Mouse (Mus musculus): Measurements from ENCODE around the gene Ccdc174. TPM values are rescaled to one million over a fixed set of nuclear protein-coding genes. Genes with fewer than 3 reads are reported as not detected.

Gene Ccdc174
- polyA plus RNA-seq, 1 experiment from 2014 or later, result 33.4 TPM

GRCm38 (mm10) chr6:91864595-91864994, 13.3 kb upstream of the Ccdc174 start:
- no peak overlapping the region for H3K4me3 ChIP-seq (ENCODE audit: low read length)
- H3K27me3 ChIP-seq (ENCODE audit: control insufficient read depth, insufficient read depth, low read length), result no peaks in the 10 kb centered on the region
- 79% methylated on average over 5 of the region's 5 CpGs for WGBS
- no peak for ATAC-seq (ENCODE audit: low FRiP score, low TSS enrichment)
- H3K9me3 ChIP-seq (ENCODE audit: control insufficient read depth, low read length), result no peaks in the 10 kb centered on the region
- H3K4me1 ChIP-seq (ENCODE audit: control insufficient read depth, insufficient read depth, low read length), result no peaks in the 10 kb centered on the region
- H3K4me2 ChIP-seq (replicated peaks; ENCODE audit: low read depth, low read length), result no peak overlapping the region
- no peak overlapping the region for H3K27ac ChIP-seq (ENCODE audit: low read depth, low read length)
- no peaks in the 10 kb centered on the region for H3K36me3 ChIP-seq (ENCODE audit: control insufficient read depth, insufficient read depth, low read length)
- H3K9ac ChIP-seq (ENCODE audit: low read depth, low read length), result no peak overlapping the region

GRCm38 (mm10) chr6:91865601-91866000, 12.3 kb upstream of the Ccdc174 start:
- Histone ChIP-seq H3K27ac (ENCODE audit: low read depth, low read length) (no peak overlapping the region), H3K4me3 (ENCODE audit: low read length) (no peak overlapping the region), H3K36me3 (ENCODE audit: control insufficient read depth, insufficient read depth, low read length) (no peaks in the 10 kb centered on the region), H3K27me3 (ENCODE audit: control insufficient read depth, insufficient read depth, low read length) (no peaks in the 10 kb centered on the region), H3K4me2 (replicated peaks; ENCODE audit: low read depth, low read length) (no peak overlapping the region), H3K4me1 (ENCODE audit: control insufficient read depth, insufficient read depth, low read length) (no peaks in the 10 kb centered on the region), H3K9me3 (ENCODE audit: control insufficient read depth, low read length) (no peaks in the 10 kb centered on the region), H3K9ac (ENCODE audit: low read depth, low read length) (no peak overlapping the region)
- ATAC-seq (ENCODE audit: low FRiP score, low TSS enrichment), result no peak
- WGBS, result 86% methylated on average over 11 of the region's 11 CpGs

- no peak for ATAC-seq (ENCODE audit: low FRiP score, low TSS enrichment)
- Histone ChIP-seq H3K9me3 (ENCODE audit: control insufficient read depth, low read length) (no peaks in the 10 kb centered on the region), H3K4me2 (replicated peaks; ENCODE audit: low read depth, low read length) (no peak overlapping the region), H3K27me3 (ENCODE audit: control insufficient read depth, insufficient read depth, low read length) (no peaks in the 10 kb centered on the region), H3K27ac (ENCODE audit: low read depth, low read length) (no peak overlapping the region), H3K36me3 (ENCODE audit: control insufficient read depth, insufficient read depth, low read length) (no peaks in the 10 kb centered on the region), H3K4me3 (ENCODE audit: low read length) (no peak overlapping the region), H3K4me1 (ENCODE audit: control insufficient read depth, insufficient read depth, low read length) (no peaks in the 10 kb centered on the region), H3K9ac (ENCODE audit: low read depth, low read length) (no peak overlapping the region)
- WGBS, result 83% methylated on average over 5 of the region's 5 CpGs
These were observed 9.8 kb upstream of the Ccdc174 start for GRCm38 (mm10) chr6:91868091-91868490.

GRCm38 (mm10) chr6:91872781-91873180, 5.1 kb upstream of the Ccdc174 start:
- Histone ChIP-seq H3K4me2 (replicated peaks; ENCODE audit: low read depth, low read length) (no peak overlapping the region), H3K4me1 (ENCODE audit: control insufficient read depth, insufficient read depth, low read length) (no peaks in the 10 kb centered on the region), H3K9ac (ENCODE audit: low read depth, low read length) (no peak overlapping the region), H3K27ac (ENCODE audit: low read depth, low read length) (no peak overlapping the region), H3K36me3 (ENCODE audit: control insufficient read depth, insufficient read depth, low read length) (no peaks in the 10 kb centered on the region), H3K27me3 (ENCODE audit: control insufficient read depth, insufficient read depth, low read length) (no peaks in the 10 kb centered on the region), H3K9me3 (ENCODE audit: control insufficient read depth, low read length) (no peaks in the 10 kb centered on the region), H3K4me3 (ENCODE audit: low read length) (no peak overlapping the region)
- ATAC-seq (ENCODE audit: low FRiP score, low TSS enrichment), result no peak
- 59% methylated on average over 2 of the region's 2 CpGs for WGBS

- no peaks in the 10 kb centered on the region for H3K27me3 ChIP-seq (ENCODE audit: control insufficient read depth, insufficient read depth, low read length)
- H3K4me2 ChIP-seq (replicated peaks; ENCODE audit: low read depth, low read length), result no peak overlapping the region
- no peak overlapping the region for H3K9ac ChIP-seq (ENCODE audit: low read depth, low read length)
- peaks cover 66% of the 10 kb centered on the region for H3K36me3 ChIP-seq (ENCODE audit: control insufficient read depth, insufficient read depth, low read length)
- H3K9me3 ChIP-seq (ENCODE audit: control insufficient read depth, low read length), result no peaks in the 10 kb centered on the region
- peaks cover 4% of the 10 kb centered on the region; the same call in 1 of the 2 replicates for H3K4me1 ChIP-seq (ENCODE audit: control insufficient read depth, insufficient read depth, low read length)
- no peak overlapping the region for H3K4me3 ChIP-seq (ENCODE audit: low read length)
- 92% methylated on average over 2 of the region's 2 CpGs for WGBS
- ATAC-seq (ENCODE audit: low FRiP score, low TSS enrichment), result no peak
- no peak overlapping the region for H3K27ac ChIP-seq (ENCODE audit: low read depth, low read length)
These were observed 6.0 kb downstream of the Ccdc174 start for GRCm38 (mm10) chr6:91883859-91884258.

- ATAC-seq (ENCODE audit: low FRiP score, low TSS enrichment), result no peak
- no peaks in the 10 kb centered on the region for H3K27me3 ChIP-seq (ENCODE audit: control insufficient read depth, insufficient read depth, low read length)
- 59% methylated on average over 3 of the region's 3 CpGs for WGBS
- H3K36me3 ChIP-seq (ENCODE audit: control insufficient read depth, insufficient read depth, low read length), result peaks cover 78% of the 10 kb centered on the region
- H3K27ac ChIP-seq (ENCODE audit: low read depth, low read length), result no peak overlapping the region
- H3K4me3 ChIP-seq (ENCODE audit: low read length), result no peak overlapping the region
- H3K9ac ChIP-seq (ENCODE audit: low read depth, low read length), result no peak overlapping the region
- H3K4me2 ChIP-seq (replicated peaks; ENCODE audit: low read depth, low read length), result no peak overlapping the region
- H3K4me1 ChIP-seq (ENCODE audit: control insufficient read depth, insufficient read depth, low read length), result no peaks in the 10 kb centered on the region
- H3K9me3 ChIP-seq (ENCODE audit: control insufficient read depth, low read length), result no peaks in the 10 kb centered on the region
These were observed 11.5 kb downstream of the Ccdc174 start for GRCm38 (mm10) chr6:91889255-91889906.

GRCm38 (mm10) chr6:91890615-91891014, 12.8 kb downstream of the Ccdc174 start:
- H3K36me3 ChIP-seq (ENCODE audit: control insufficient read depth, insufficient read depth, low read length), result peaks cover 85% of the 10 kb centered on the region
- no peak overlapping the region for H3K4me3 ChIP-seq (ENCODE audit: low read length)
- H3K4me2 ChIP-seq (replicated peaks; ENCODE audit: low read depth, low read length), result no peak overlapping the region
- 88% methylated on average over 5 of the region's 5 CpGs for WGBS
- no peak overlapping the region for H3K27ac ChIP-seq (ENCODE audit: low read depth, low read length)
- no peak overlapping the region for H3K9ac ChIP-seq (ENCODE audit: low read depth, low read length)
- no peaks in the 10 kb centered on the region for H3K4me1 ChIP-seq (ENCODE audit: control insufficient read depth, insufficient read depth, low read length)
- H3K27me3 ChIP-seq (ENCODE audit: control insufficient read depth, insufficient read depth, low read length), result no peaks in the 10 kb centered on the region
- no peak for ATAC-seq (ENCODE audit: low FRiP score, low TSS enrichment)
- no peaks in the 10 kb centered on the region for H3K9me3 ChIP-seq (ENCODE audit: control insufficient read depth, low read length)

GRCm38 (mm10) chr6:91891776-91892175, 13.9 kb downstream of the Ccdc174 start:
- H3K9me3 ChIP-seq (ENCODE audit: control insufficient read depth, low read length), result no peaks in the 10 kb centered on the region
- H3K9ac ChIP-seq (ENCODE audit: low read depth, low read length), result no peak overlapping the region
- ATAC-seq (ENCODE audit: low FRiP score, low TSS enrichment), result no peak
- no peaks in the 10 kb centered on the region for H3K4me1 ChIP-seq (ENCODE audit: control insufficient read depth, insufficient read depth, low read length)
- H3K4me2 ChIP-seq (replicated peaks; ENCODE audit: low read depth, low read length), result no peak overlapping the region
- H3K27me3 ChIP-seq (ENCODE audit: control insufficient read depth, insufficient read depth, low read length), result no peaks in the 10 kb centered on the region
- H3K4me3 ChIP-seq (ENCODE audit: low read length), result no peak overlapping the region
- H3K27ac ChIP-seq (ENCODE audit: low read depth, low read length), result no peak overlapping the region
- 89% methylated on average over 2 of the region's 2 CpGs for WGBS
- H3K36me3 ChIP-seq (ENCODE audit: control insufficient read depth, insufficient read depth, low read length), result peaks cover 82% of the 10 kb centered on the region

- H3K9ac ChIP-seq (ENCODE audit: low read depth, low read length), result no peak overlapping the region
- H3K27me3 ChIP-seq (ENCODE audit: control insufficient read depth, insufficient read depth, low read length), result no peaks in the 10 kb centered on the region
- H3K4me3 ChIP-seq (ENCODE audit: low read length), result no peak overlapping the region
- H3K9me3 ChIP-seq (ENCODE audit: control insufficient read depth, low read length), result no peaks in the 10 kb centered on the region
- ATAC-seq (ENCODE audit: low FRiP score, low TSS enrichment), result no peak
- WGBS, result 93% methylated on average over 3 of the region's 3 CpGs
- H3K4me1 ChIP-seq (ENCODE audit: control insufficient read depth, insufficient read depth, low read length), result no peaks in the 10 kb centered on the region
- no peak overlapping the region for H3K27ac ChIP-seq (ENCODE audit: low read depth, low read length)
- H3K4me2 ChIP-seq (replicated peaks; ENCODE audit: low read depth, low read length), result no peak overlapping the region
- H3K36me3 ChIP-seq (ENCODE audit: control insufficient read depth, insufficient read depth, low read length), result peaks cover 84% of the 10 kb centered on the region
These were observed 18.9 kb downstream of the Ccdc174 start for GRCm38 (mm10) chr6:91896783-91897182.
